ENCODE assay signal across 9 mouse cellular contexts in genomic region chr5:92368392-92368791, GRCm38 (mm10). TPM values are rescaled to one million over a fixed set of nuclear protein-coding genes. Genes with fewer than 3 reads are reported as not detected.
DNase-seq lines count a peak whose midpoint lies in the region.
"Had no signal": no experiment of that assay in that cellular context is flagged by ENCODE, and none has a peak within 500 bp of the region (broad histone marks: within the 10 kb centered on the region; RNA-seq: fewer than 3 reads in every experiment).

No protein-coding gene starts in this region.

- intact Hi-C loops in heart, postnatal 25 days (cut with DNase I): no loop called here

- peak; percentile 95 for DNase-seq in heart, adult 11 months
- no peak for DNase-seq in heart, postnatal 25 days (ENCODE audit: low spot score)
- DNase-seq in lung, postnatal 36 days: peak; percentile 57
- no peak for DNase-seq in lung, postnatal 4 days
- peak; percentile 42 to 62 for DNase-seq in cerebellum, postnatal 25 days
- peak; percentile 67 for DNase-seq in skeletal muscle tissue, adult 2 months (ENCODE audit: low read depth, low spot score)
- no peak for DNase-seq in urinary bladder, postnatal 14 days (ENCODE audit: low spot score)
- no peak for DNase-seq in right cerebral cortex, postnatal 10 days (ENCODE audit: low spot score in 2 of 2)
- DNase-seq: thymus, postnatal 25 days had no signal

RNA-seq across cellular contexts. Expression of gene Cxcl10, which starts 19.7 kb away (rescaled TPM):
- total RNA-seq in heart, postnatal 25 days (2021): not detected

RNA-seq across cellular contexts. Expression of gene Art3, which starts 36.8 kb away (rescaled TPM):
- total RNA-seq in heart, postnatal 25 days (2021): 100 to 1,000 TPM; 689 to 788 TPM

RNA-seq across cellular contexts. Expression of gene Cxcl9, which starts 40.5 kb away (rescaled TPM):
- total RNA-seq in heart, postnatal 25 days (2021): 1 to 10 TPM; 1.7 to 2.6 TPM

RNA-seq across cellular contexts. Expression of gene Sdad1, which starts 58.1 kb away (rescaled TPM):
- total RNA-seq in heart, postnatal 25 days (2021): 10 to 100 TPM; 11.2 to 12.3 TPM

Comparison
In these comparisons a context has a peak if more than half of its experiments do, and no peak if none do; other contexts are left out.
1. DNase-seq: peak in heart, adult 11 months (single experiment), lung, postnatal 36 days (single experiment), cerebellum, postnatal 25 days (2 of 2) and skeletal muscle tissue, adult 2 months (single experiment); none in heart, postnatal 25 days (single experiment), lung, postnatal 4 days (0 of 2), urinary bladder, postnatal 14 days (single experiment) and right cerebral cortex, postnatal 10 days (0 of 2).